Mouse (Mus musculus) CD4-positive helper T cell, adult 2 months (primary cell): ENCODE data around the gene Camsap3.

Source experiments
- DNase-seq: peaks from one replicate; pipeline ENCODE4 v3.0.0-alpha.2; 2012; ENCODE audit warnings: low read depth, missing footprints, low spot score

Gene Camsap3

GRCm38 (mm10) chr8:3600401-3600800, 13.3 kb downstream of the Camsap3 start:
- DNase-seq: no peak

GRCm38 (mm10) chr8:3603439-3603838, 16.3 kb downstream of the Camsap3 start:
- DNase-seq: no peak

DNA sequence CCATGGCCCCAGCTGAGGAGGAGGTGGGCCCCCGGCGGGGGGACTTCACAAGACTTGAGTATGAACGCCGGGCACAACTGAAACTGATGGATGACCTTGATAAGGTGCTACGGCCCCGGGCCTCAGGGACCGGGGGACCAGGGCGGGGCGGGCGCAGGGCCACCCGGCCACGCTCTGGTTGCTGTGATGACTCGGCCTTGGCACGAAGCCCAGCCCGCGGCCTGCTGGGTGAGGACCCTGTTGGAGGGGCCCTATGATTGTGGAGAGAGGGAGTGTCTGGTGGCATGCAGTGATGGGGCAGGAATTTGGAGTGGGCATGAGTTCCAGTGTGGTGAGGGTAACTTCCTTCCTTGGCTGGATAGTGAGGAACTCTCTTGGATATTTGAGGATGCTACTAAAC, 19.5 kb downstream of the Camsap3 start:
- DNase-seq: no peak

DNA sequence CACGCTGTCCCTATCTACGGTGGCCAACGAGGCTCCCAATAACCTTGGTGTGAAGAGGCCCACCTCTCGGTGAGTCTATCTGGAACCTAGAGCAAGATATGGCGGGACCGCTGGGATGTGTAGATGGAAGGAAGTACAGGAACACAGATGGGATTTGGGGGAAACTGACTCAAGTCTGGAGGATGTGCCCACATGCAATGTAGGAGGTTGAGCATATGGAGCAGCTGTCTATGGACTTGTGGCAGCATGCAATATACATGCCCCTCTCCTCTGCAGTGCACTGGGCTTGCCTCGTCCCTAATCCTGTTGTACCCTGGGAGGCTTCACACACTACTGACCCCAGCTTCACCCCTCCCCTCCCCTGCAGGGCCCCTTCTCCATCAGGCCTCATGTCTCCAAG, 20.7 kb downstream of the Camsap3 start:
- no peak for DNase-seq

DNA sequence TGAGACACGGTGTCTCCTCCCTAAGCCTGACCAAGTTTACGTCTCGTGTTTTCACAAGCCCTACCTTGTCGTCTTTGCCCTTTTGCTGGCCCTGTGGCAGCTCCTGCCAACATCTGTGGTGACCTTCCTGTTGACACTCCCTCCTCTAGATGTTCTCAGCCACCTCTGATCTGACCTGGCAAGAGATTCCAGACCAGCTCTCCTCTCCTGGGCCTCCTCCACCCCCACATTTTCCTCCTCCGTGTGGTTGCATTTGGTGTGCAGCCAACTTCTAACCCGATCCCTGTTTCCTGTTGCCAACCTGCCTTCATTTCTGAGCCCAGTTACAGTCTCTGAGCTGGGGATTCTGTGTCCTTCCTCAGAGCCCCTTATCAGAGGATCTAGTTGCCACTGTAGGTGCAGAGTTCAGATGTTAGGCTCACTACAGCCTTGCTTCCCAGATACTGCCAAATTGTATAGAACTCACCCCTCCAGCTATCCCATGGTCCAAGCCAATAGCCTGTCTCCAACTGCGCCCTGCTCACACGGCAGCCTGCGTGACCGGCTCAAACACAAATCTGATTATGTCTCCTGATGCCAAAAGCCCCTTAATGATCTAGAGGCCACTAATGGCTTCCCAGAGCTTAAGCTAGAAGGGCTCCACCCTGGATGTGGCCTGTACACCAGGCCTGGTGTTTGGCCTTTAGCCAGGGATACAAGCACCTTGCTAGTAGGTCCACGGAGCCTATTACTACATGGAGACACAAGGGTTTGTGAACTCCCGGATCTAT, 22.1 kb downstream of the Camsap3 start:
- DNase-seq: no peak

- DNase-seq: no peak
Observed at GRCm38 (mm10) chr8:3609816-3610150, 22.7 kb downstream of the Camsap3 start.

DNA sequence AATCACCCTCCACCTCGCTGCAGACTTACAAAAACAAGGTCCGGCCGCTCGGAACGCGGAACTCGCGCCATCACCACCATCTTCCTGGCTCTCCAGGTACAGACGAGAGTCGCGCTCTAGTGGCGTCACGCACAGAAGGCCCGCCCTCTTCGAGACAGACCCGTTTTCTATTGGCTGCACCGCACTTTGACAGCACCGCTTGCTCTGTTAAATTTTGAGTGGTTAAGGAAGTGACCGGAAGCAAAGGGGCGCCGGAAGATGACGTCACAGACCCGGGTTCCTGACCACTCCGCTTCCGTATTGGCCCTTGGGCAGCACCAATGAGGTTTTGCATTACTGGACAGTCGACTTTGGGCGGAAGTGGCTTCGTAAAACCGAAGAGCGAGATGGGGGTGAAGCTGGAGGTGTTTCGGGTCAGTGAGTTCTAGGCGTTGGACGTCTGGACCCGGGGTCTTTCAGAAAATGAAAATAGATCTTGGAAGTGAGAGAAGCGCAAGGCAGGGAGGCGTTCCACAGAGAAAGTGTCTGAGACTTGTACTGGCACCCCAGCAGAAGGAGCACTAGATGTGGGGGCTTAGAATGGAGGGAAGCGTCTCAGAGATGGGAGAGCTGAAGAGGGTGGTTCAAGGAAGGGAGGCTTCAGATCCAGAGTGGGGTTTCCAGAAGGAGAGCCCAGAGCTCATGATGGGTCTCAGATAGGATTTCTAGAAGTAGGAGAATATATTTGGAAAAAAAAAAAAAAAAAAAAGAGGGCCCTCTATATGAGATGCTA, 34.3 kb downstream of the Camsap3 start, which contains the start of the genes Xab2 and Pet100:
Gene Xab2 (minus strand): TSS at position 118 of the 772 bp plus-strand sequence.
Gene Pet100 (plus strand): TSS at position 350 of the 772 bp plus-strand sequence.
- peak; percentile 99 for DNase-seq

DNA sequence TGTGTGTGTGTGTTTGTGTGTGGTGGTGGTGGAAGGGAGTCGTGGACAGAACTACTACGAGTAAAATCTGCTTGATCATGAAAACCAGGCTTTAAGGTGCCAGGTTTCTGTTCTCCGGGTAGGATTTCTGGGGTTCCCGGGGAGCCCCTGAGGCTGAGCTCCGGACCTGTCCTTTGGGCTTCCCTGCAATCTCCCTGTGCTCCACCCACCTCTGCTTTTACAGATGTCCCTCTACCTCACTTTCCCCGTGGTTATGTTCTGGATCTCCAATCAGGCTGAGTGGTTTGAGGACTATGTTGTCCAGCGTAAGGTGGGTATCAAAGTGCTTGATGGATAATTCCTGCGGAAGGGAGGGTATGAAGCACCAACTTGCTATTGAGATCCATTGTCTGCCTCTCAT, 35.0 kb downstream of the Camsap3 start:
- no peak for DNase-seq

DNA sequence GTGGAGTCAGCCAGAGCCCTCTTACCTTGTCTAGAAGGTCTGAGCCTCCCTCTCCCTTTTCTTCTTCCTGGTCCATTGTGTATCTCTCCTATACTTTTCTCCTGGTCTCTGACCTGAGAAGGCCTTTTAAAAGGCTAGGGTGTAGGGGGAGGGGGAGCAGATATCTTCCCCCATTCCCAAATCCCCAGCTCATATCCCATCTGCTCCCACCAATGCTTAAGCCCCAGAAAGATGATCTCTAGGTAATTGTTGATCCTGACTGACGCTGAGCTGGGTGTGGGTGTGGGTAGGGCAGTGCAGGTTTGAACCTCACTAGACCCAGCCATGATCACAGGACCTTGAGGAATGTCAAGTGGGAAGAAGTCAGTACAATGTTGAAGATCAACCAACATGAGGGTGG, 38.4 kb downstream of the Camsap3 start, which contains the start of gene Pcp2:
Gene Pcp2 (minus strand): TSS at position 101 of the 400 bp plus-strand sequence.
- DNase-seq: no peak

DNA sequence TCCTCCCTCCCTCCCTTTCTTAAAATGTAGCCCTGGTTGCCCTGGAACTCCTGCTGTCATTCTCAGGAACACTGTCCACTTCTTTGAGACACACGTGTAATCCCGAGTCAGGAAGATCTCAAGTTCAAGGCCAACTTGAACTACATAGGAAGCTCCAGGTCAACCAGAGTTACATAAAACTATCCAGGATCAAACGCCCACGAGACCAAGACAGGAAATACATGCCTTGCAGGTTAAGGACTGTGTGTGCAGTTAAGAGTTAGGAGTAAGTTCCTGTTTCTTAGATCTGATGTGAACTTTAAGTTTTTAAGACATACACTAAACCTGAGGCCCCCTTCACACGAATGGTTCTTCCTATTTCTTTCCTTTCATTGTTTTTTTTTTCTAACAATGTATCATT, 39.9 kb downstream of the Camsap3 start:
- no peak for DNase-seq

- peak; percentile 66 for DNase-seq
Observed at GRCm38 (mm10) chr8:3628014-3628413, 40.9 kb downstream of the Camsap3 start.

- DNase-seq: peak; percentile 91
Observed at GRCm38 (mm10) chr8:3630647-3631477, 43.8 kb downstream of the Camsap3 start, which contains the start of gene Stxbp2. Gene Stxbp2, plus strand, starts transcription at chr8:3630955.

- peak; percentile 27 for DNase-seq
Observed at GRCm38 (mm10) chr8:3631478-3631875, 44.4 kb downstream of the Camsap3 start.

- DNase-seq: peak; percentile 65
Observed at GRCm38 (mm10) chr8:3645804-3646203, 58.7 kb downstream of the Camsap3 start.

GRCm38 (mm10) chr8:3646824-3647531, 59.9 kb downstream of the Camsap3 start:
- no peak for DNase-seq

DNA sequence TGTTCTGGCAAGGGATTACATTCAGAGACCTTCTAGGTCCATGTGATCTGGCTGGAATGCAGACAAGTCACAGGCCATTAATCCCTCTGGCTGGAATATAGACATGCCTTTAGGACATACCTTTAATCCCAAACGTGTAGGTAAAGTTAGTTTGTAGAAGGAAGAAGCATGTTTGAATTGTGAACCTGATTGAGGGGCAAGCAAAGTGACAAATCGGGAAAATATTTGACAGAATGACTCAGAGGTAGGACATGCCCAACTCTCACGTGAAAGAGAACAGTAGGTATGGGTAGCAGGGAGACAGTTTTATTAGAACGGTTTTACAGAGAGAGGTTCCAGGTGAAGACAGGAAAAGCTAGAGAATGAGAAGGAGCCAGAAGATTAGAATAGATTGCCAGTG, 60.5 kb downstream of the Camsap3 start:
- DNase-seq: no peak

DNA sequence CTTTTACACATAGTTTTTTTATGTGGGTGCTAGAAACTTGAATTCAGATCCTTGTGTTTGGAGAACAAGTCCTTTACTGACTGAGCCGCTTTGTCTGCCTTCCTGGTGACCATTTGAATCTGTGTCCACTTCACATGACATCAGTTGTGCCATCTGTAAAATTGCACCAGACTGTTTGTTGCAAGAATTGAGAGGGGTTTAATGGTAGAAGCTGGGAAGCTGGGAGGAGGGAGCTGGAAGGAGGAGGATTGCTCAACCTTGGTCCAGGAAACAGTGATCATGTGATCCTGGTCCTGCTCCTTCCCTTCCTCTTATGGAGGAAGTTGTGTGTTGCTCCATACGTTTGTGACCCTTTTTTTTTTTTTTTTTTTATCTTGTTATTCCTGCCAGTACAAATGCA, 61.2 kb downstream of the Camsap3 start:
- DNase-seq: no peak

GRCm38 (mm10) chr8:3648990-3649389, 61.9 kb downstream of the Camsap3 start:
- DNase-seq: no peak

DNA sequence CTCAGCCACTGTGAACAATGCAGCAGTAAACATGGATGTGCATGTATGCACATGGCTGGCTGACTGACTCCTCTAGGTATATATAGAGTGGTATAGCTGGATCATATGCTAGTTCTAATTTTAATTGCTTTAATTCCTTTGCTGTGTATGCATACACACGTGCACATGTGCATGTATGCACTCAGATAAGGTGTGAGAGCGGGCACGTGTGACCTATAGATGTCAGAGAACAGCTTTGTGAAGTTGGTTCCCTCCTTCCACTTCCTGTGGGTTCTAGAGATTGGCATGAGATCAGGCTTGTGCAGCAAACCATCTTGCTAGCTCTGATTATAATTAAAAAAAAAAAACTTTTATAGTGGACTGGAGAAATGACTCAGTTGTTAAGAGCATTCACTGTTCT, 65.8 kb downstream of the Camsap3 start:
- DNase-seq: no peak

DNA sequence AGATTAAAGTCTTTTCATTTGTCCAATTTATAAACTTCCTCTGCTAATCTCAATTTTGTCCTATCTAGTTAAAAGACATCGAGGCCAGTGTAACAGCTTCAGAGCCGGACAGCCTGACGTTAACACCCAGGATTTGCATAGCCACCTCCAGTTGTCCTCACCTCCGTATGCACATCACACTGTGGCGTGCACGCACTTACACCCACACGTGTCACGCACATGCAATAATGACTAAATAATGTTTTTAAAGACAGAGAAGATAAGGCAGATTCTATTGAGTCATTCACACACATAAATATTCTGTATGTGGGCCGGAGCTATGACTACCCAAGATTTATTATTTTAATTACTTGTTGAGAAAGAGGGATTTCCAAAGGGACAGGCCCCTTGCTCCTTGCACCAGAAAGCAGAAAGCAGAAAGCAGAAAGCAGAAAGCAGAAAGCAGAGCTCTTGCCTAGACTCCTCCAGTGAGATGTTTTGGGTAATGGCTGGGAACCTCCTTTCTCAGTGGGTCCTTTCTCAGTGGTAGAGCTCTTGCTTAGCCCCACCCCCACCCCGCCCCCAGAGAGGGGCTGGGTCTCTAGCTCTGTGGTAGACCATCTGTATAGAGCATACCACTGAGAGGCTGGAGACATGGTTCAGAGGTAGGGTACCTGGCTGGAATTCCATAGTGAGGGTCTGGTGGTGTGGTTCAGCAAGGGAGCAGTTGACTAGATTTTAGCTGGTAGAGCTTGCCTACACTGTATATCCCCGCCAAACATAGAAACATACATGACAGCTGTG, 67.8 kb downstream of the Camsap3 start:
- no peak for DNase-seq
